Mouse (Mus musculus) heart, embryonic 15.5 days (tissue): ENCODE data around the gene Sh3tc1. TPM values are rescaled to one million over a fixed set of nuclear protein-coding genes. Genes with fewer than 3 reads are reported as not detected.

Experiments used
- ATAC-seq: fragments of 200-750 bp; cut with Nextera tagmentation; replicated peaks from 2 replicates; pipeline ENCODE4 v1.8.0; 2017; ENCODE audit warnings: low read depth, moderate TSS enrichment; ENCODE audit not compliant: insufficient number of reproducible peaks, insufficient read depth, low FRiP score
- H3K27ac ChIP-seq: fragments of 300-500 bp; sonication (generic); 2 replicates; pipeline ENCODE4 v1.5.1; 2015; ENCODE audit warnings: mild to moderate bottlenecking, inconsistent platforms
- H3K27me3 ChIP-seq: fragments of 300-500 bp; sonication (generic); 2 replicates; pipeline ENCODE4 v1.6.1; 2015; ENCODE audit warnings: inconsistent platforms
- H3K36me3 ChIP-seq: fragments of 300-500 bp; sonication (generic); 2 replicates; pipeline ENCODE4 v1.6.1; 2015; ENCODE audit warnings: mild to moderate bottlenecking, inconsistent platforms
- H3K4me1 ChIP-seq: fragments of 300-500 bp; sonication (generic); replicated peaks from 2 replicates; pipeline ENCODE4 v1.6.1; 2015; ENCODE audit warnings: inconsistent platforms
- H3K4me2 ChIP-seq: fragments of 300-500 bp; sonication (generic); 2 replicates; pipeline ENCODE4 v1.6.1; 2015; ENCODE audit warnings: inconsistent platforms, mild to moderate bottlenecking, moderate library complexity
- H3K4me3 ChIP-seq: fragments of 300-500 bp; sonication (generic); 2 replicates; pipeline ENCODE4 v1.5.1; 2015; ENCODE audit warnings: mild to moderate bottlenecking, inconsistent platforms
- H3K9ac ChIP-seq: fragments of 300-500 bp; sonication (generic); 2 replicates; pipeline ENCODE4 v1.6.1; 2015; ENCODE audit warnings: mild to moderate bottlenecking, inconsistent platforms
- H3K9me3 ChIP-seq: fragments of 300-500 bp; sonication (generic); replicated peaks from 2 replicates; pipeline ENCODE4 v1.6.1; 2016; ENCODE audit warnings: inconsistent platforms
- WGBS: fragments of 180-500 bp; shearing (Covaris S2); methylation state at CpG from one replicate; pipeline ENCODE4 v1.1.7; 2015; ENCODE audit warnings: mixed read lengths; 5-methylcytosine and 5-hydroxymethylcytosine counted together
- polyA plus RNA-seq: library from polyadenylated mRNA; unstranded; fragments of >200 nt; fragmentation: Nextera tagmentation; extraction: Ambion mirVana; gene quantifications from 2 replicates; pipeline ENCODE4 v1.2.1, GENCODE M21; 2015

Sh3tc1 gene
- polyA plus RNA-seq, 1 experiment from 2014 or later: 8.6 TPM

DNA sequence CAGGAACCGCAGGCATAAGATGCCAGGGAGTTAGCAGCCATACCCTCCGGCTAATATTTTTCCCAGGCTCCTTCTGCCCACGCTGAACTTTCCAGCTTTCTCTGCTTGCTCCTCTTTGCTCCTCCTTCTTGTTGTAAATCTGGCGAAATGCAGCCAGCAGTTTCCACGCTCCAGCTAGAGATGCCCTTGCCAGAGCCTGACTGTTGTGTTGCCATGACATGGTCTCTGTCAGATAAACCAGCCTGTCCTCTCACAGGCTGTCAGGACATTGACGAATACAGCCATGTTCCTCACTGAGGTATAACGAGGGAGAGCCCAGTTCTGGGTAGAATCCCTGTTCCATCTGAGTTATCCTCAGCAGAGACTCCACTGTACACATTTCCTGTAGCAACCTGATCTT is 29.2 kb upstream of the Sh3tc1 start:
- peaks cover 6% of the 10 kb centered on the region; the same call in 1 of the 2 replicates for H3K27me3 ChIP-seq
- H3K27ac ChIP-seq: no peak overlapping the region
- no peak overlapping the region for H3K9ac ChIP-seq
- no peak overlapping the region for H3K4me2 ChIP-seq
- WGBS: 68% methylated on average over 7 of the region's 7 CpGs
- ATAC-seq: no peak
- no peaks in the 10 kb centered on the region for H3K9me3 ChIP-seq
- H3K4me3 ChIP-seq: no peak overlapping the region
- H3K4me1 ChIP-seq: peaks cover 78% of the 10 kb centered on the region
- no peaks in the 10 kb centered on the region for H3K36me3 ChIP-seq

- Histone ChIP-seq H3K36me3 (no peaks in the 10 kb centered on the region), H3K4me1 (peaks cover 78% of the 10 kb centered on the region), H3K9me3 (no peaks in the 10 kb centered on the region), H3K27ac (peak overlapping the region; percentile 49; the same call in 1 of the 2 replicates), H3K4me2 (no peak overlapping the region), H3K27me3 (peaks cover 11% of the 10 kb centered on the region; the same call in 1 of the 2 replicates), H3K4me3 (no peak overlapping the region), H3K9ac (no peak overlapping the region)
- no peak for ATAC-seq
- 68% methylated on average over 3 of the region's 3 CpGs for WGBS
Observed at GRCm38 (mm10) chr5:35768525-35768924, 28.7 kb upstream of the Sh3tc1 start.

- H3K27me3 ChIP-seq: peaks cover 20% of the 10 kb centered on the region; the same call in 1 of the 2 replicates
- no peak overlapping the region for H3K4me3 ChIP-seq
- no peak overlapping the region for H3K27ac ChIP-seq
- peaks cover 64% of the 10 kb centered on the region for H3K4me1 ChIP-seq
- H3K36me3 ChIP-seq: no peaks in the 10 kb centered on the region
- H3K4me2 ChIP-seq: no peak overlapping the region
- H3K9ac ChIP-seq: no peak overlapping the region
- H3K9me3 ChIP-seq: no peaks in the 10 kb centered on the region
- ATAC-seq: no peak
- WGBS: 77% methylated on average over 6 of the region's 6 CpGs
Observed at GRCm38 (mm10) chr5:35765909-35766308, 26.1 kb upstream of the Sh3tc1 start.

DNA sequence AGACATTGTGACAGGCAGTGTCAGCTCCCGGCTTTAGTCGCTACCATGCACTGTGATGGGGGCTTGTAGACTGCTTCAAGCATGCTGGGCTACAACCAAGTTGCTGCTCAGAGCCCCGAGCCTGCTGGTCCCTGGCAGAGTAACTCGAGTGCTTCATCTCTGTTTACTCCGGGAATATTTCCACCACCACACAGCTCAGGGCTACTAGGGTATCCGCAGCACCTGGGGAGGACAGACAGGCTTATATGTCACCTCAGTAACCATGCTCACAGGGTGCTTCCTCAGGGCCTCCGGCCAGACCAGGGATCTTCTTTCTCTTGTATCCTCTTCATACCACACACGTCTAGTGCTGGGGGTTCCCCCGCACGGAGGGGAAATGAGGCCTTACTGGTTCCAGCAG is 23.1 kb upstream of the Sh3tc1 start:
- peak overlapping the region; percentile 59; the same call in 1 of the 2 replicates for H3K27ac ChIP-seq
- no peak for ATAC-seq
- no peak overlapping the region for H3K4me3 ChIP-seq
- H3K9me3 ChIP-seq: no peaks in the 10 kb centered on the region
- peaks cover 47% of the 10 kb centered on the region for H3K27me3 ChIP-seq
- H3K4me2 ChIP-seq: no peak overlapping the region
- H3K36me3 ChIP-seq: no peaks in the 10 kb centered on the region
- H3K9ac ChIP-seq: no peak overlapping the region
- peaks cover 55% of the 10 kb centered on the region for H3K4me1 ChIP-seq
- WGBS: 76% methylated on average over 10 of the region's 10 CpGs

DNA sequence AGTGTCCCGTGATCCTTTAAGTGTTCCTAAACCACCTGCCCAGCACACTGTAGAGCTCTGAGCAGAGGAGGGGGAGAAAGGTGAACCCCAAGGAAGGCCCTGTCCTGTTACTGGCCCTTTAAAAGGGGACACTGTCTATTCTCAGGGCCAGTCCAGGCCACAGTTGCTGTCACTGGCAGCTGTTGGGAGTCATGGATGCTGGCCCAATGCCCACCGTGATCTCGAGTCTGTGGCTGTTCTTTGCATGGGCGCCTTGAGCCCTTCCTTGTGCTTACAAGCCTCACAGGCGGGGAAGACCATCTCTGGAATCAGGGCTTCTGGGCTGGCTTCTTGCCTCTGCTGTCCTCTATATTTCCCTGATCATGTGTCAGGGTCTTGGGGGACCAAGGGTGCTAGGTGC is 22.6 kb upstream of the Sh3tc1 start:
- no peak for ATAC-seq
- 39% methylated on average over 5 of the region's 5 CpGs for WGBS
- peaks cover 50% of the 10 kb centered on the region for H3K4me1 ChIP-seq
- no peak overlapping the region for H3K4me3 ChIP-seq
- H3K9me3 ChIP-seq: no peaks in the 10 kb centered on the region
- H3K9ac ChIP-seq: no peak overlapping the region
- H3K27me3 ChIP-seq: peaks cover 48% of the 10 kb centered on the region
- no peak overlapping the region for H3K4me2 ChIP-seq
- peak overlapping the region; percentile 59 for H3K27ac ChIP-seq
- no peaks in the 10 kb centered on the region for H3K36me3 ChIP-seq

DNA sequence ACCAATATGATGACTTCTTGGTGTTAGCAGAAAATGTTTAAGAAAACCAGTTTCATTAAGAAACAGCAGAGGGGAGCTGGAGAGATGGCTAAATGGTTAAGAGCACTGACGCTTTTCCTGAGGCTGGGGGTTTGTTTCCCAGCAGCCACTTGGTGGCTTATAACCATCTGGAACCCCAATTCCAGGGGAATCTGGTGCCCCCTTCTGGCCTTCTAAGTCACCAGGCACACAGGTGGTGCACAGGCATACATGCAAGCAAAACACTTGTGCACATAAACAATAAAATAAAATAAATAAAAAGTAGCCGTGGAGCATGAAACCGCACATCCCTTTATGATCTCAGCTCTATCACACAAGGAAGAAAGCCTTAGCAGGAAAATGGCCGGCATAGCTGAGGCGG is 21.5 kb upstream of the Sh3tc1 start:
- H3K4me3 ChIP-seq: no peak overlapping the region
- H3K27me3 ChIP-seq: peaks cover 55% of the 10 kb centered on the region
- H3K4me2 ChIP-seq: no peak overlapping the region
- ATAC-seq: no peak
- H3K36me3 ChIP-seq: no peaks in the 10 kb centered on the region
- peaks cover 40% of the 10 kb centered on the region for H3K4me1 ChIP-seq
- H3K9ac ChIP-seq: no peak overlapping the region
- H3K27ac ChIP-seq: no peak overlapping the region
- 81% methylated on average over 5 of the region's 5 CpGs for WGBS
- H3K9me3 ChIP-seq: no peaks in the 10 kb centered on the region

DNA sequence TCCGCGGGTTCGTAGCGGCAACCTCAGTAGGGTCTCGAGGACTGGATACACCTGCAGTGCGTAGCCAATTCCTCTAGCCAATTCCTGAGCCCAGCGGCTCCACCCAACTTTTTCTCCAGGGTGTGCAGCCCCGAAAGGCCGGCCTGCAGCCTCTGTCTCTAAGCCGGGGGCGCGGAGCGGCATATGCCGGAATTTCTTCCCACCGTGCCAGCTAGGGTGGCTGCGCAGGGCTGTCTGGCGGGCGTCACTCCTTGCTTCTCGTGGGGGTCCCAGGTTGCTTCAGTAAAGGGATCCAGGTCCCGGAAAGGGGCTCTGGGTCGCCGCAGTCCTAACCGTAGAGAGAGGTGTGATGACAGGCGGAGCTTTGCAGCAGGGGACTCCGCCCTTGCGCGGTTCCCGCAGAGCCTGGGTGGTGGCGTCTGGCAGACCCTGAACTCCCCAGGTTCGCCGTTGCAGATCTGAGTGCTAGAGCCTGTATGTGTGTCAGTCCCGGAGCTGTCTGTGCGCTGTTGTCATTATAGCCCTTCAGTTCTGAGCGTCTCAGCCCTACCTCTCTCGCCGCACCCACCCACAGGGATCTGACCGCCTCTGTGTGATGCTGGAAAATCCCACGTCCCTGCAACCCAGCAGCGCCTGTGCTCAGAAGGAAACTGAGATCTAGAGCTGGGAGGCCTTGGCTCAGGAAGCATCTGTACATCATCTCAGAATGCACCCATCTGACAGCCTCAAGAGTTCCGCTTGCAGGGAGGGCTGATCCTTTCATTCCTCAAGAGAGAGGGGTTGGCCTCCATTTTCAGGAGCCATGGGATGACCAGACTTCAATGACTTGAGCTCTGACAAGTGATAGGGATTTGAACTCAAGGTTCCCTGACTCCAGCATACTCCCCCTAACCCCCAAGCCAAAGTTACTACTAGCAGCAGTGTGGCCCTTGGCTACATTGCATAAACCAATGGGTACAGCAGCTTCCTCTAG is 18.6 kb upstream of the Sh3tc1 start:
- Histone ChIP-seq H3K4me3 (peak overlapping the region; percentile 71), H3K9me3 (no peaks in the 10 kb centered on the region), H3K4me2 (peak overlapping the region; percentile 99), H3K27ac (no peak overlapping the region), H3K27me3 (peaks cover 46% of the 10 kb centered on the region), H3K9ac (peak overlapping the region; percentile 64), H3K4me1 (peaks cover 19% of the 10 kb centered on the region), H3K36me3 (no peaks in the 10 kb centered on the region)
- ATAC-seq: no peak
- WGBS: 3% methylated on average over 40 of the region's 40 CpGs

GRCm38 (mm10) chr5:35757639-35758001 is 17.8 kb upstream of the Sh3tc1 start, which contains the start of gene Ablim2:
Gene Ablim2, plus strand, starts transcription at chr5:35757880.
- Histone ChIP-seq H3K4me3 (peak within 1 kb of the TSS; percentile 71), H3K4me2 (peak within 1 kb of the TSS; percentile 99)

DNA sequence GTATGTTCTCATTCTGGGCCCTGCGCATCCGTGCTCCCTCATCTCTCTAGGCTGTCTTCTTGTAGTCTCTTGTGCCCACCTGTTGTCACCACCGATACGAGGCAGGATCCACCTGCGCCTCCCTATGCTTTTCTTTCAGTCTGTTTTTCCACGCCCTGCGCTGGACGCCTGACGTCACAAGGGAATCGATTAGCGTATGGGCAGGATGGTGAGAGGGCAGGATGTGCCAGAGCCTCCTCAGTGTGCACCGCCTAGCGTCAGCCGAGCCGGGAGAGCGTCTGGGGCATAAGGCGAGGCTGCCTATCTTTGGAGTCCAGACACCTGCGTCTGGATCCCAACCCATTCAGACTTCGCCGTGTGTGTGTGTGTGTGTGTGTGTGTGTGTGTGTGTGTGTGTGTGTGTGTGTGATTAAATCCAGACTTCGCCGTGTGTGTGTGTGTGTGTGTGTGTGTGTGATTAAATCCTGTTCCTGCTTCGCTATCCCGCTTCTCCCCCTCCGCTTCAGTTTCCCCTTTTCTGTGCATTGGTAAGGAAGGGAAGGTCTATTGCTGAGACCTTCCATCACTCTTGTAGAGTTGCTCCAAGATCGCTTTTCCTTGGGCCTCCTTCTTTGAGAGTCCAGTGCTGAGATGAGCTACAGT is 17.3 kb upstream of the Sh3tc1 start:
- Histone ChIP-seq H3K27me3 (peaks cover 43% of the 10 kb centered on the region), H3K36me3 (no peaks in the 10 kb centered on the region), H3K4me3 (peak overlapping the region; percentile 71), H3K9ac (peak overlapping the region; percentile 45; the same call in 1 of the 2 replicates), H3K9me3 (no peaks in the 10 kb centered on the region), H3K4me1 (peaks cover 9% of the 10 kb centered on the region), H3K4me2 (peak overlapping the region; percentile 99), H3K27ac (no peak overlapping the region)
- WGBS: 13% methylated on average over 26 of the region's 26 CpGs
- ATAC-seq: no peak

More at GRCm38 (mm10) chr5:35757639-35758001, 17.8 kb upstream of the Sh3tc1 start, which contains the start of gene Ablim2:
- Histone ChIP-seq H3K36me3 (no peaks in the 10 kb centered on the region), H3K27me3 (peaks cover 42% of the 10 kb centered on the region), H3K4me1 (peaks cover 14% of the 10 kb centered on the region), H3K9me3 (no peaks in the 10 kb centered on the region), H3K27ac (no peak within 1 kb of the TSS), H3K9ac (peak within 1 kb of the TSS; percentile 64)
- ATAC-seq: peak; percentile 89
- WGBS: under 1% methylated on average over 35 of the region's 35 CpGs

DNA sequence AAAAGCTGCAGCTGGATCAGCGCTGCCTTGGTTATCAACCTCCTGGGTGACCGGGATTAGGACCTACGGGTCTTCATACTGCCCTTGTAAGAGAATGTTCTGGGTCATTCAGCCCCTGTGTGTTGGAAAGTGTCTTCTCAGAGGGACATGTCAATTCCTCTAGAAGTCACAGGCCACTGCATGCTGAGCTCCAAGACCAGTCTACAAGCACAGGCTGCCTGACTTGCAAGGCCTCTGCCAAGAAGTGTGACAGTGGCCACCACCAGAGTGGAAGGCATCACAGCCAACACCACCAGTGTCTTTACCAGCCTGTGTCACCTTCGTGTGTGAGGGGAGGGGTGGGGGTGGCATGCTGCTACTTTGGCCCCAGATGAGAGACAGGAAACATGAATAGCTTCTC is 16.2 kb upstream of the Sh3tc1 start:
- no peak for ATAC-seq
- WGBS: 66% methylated on average over 4 of the region's 4 CpGs
- no peak overlapping the region for H3K9ac ChIP-seq

DNA sequence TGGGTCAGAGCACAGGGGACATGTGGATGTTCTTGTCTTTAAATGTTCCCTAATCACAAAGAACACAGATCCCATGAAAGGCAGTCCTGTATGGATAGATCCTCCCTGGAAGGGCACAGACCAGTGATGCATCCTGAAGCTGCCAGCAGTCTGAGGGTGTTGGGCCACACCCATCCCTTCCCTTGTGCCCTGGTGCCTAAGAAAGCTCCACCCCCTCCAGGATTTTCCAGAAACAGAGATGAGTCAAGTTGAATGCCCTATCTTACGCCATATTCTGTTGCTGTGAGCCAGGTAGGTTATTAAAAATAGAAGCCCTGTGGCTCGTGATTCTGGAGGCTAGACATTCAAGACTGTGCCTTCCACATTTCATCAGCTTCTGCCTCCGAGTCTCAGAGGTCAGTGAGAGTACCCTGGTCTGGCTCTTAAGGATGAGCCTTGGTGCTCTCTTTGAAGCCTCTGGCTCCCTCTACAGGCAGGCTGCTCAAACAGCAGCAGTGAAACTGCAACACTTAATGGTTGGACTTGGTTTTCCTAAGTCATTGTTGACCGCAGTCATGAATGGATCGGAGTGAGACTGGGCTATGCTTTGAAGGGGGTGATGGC is 15.4 kb upstream of the Sh3tc1 start:
- no peak overlapping the region for H3K4me3 ChIP-seq
- H3K4me1 ChIP-seq: peaks cover 9% of the 10 kb centered on the region
- peaks cover 38% of the 10 kb centered on the region for H3K27me3 ChIP-seq
- no peak overlapping the region for H3K27ac ChIP-seq
- H3K9me3 ChIP-seq: no peaks in the 10 kb centered on the region
- no peaks in the 10 kb centered on the region for H3K36me3 ChIP-seq
- ATAC-seq: no peak
- 30% methylated on average over 5 of the region's 5 CpGs for WGBS
- H3K4me2 ChIP-seq: no peak overlapping the region
- H3K9ac ChIP-seq: no peak overlapping the region

More for the DNA sequence above, 16.2 kb upstream of the Sh3tc1 start:
- peaks cover 9% of the 10 kb centered on the region for H3K4me1 ChIP-seq
- no peaks in the 10 kb centered on the region for H3K9me3 ChIP-seq
- no peaks in the 10 kb centered on the region for H3K36me3 ChIP-seq
- no peak overlapping the region for H3K27ac ChIP-seq
- H3K4me3 ChIP-seq: no peak overlapping the region
- no peak overlapping the region for H3K4me2 ChIP-seq
- H3K27me3 ChIP-seq: peaks cover 42% of the 10 kb centered on the region
